Mouse (Mus musculus) left cerebral cortex, postnatal 4 days (tissue): Measurements from ENCODE around the gene Ccl6. TPM values are rescaled to one million over a fixed set of nuclear protein-coding genes. Genes with fewer than 3 reads are reported as not detected.
A peak's percentile ranks its signal among the peaks of the same experiment; 100 is the strongest.

ENCODE experiments used
- DNase-seq: peaks from one replicate; pipeline ENCODE4 v3.0.0-alpha.2; 2022
- intact Hi-C: fragments of 180-260 bp; cut with DNase I; formaldehyde crosslinking; loops from one replicate; pipeline ENCODE4 v1.15.1; 2025
- total RNA-seq, 2 experiments: library from RNA; stranded (reverse); gene quantifications; 2 replicates each; pipeline ENCODE4 v1.2.3; 2021

Ccl6 gene
- total RNA-seq, result 1 to 10 TPM; 1.4 to 1.6 TPM

DNA sequence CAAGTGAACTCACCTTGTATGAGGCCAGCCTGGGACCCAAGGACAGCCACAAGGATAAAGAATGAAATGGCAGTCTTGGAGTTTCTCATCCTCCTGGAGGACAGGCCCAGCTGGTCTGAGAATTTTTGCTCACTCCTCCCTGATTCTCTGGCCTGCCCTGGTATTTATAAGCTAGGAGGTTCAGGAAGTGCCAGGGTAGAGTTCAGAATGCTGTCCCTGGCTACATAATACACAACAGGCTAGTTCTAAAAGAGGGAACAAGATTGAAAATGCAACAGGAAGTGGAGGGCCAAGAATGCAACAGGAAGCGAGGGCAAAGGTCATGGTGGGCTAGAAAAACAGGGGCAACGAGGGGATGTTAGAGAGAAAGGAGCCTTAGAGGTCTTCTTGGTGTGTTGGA is at the start of gene Ccl6:
Ccl6 (minus strand) TSS at position 235 of the 400 bp plus-strand sequence.
- intact Hi-C loops, result no loop called here

DNA sequence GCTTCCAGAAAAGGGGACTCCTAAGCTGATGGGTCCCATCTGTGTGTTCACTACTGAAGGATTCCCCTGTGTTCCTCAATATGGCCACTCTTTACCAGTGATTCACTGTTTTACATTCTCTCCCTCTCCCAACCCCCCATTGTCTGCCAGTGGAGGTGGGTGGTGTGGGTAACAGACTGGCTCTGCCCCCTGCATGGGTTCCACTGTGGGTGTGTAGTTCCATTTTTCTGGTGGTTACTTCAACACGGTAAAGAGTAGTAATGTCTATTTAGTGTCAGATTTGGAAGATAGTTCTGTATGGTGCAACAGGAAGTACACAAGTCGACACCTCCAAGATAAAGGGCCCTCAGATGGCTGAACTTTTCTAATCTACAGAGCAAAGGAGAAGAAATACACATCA is 48.3 kb upstream of the Ccl6 start:
- intact Hi-C loops, result no loop called here
- no peak for DNase-seq

More for the DNA sequence above, at the start of gene Ccl6:
- DNase-seq, result no peak

DNA sequence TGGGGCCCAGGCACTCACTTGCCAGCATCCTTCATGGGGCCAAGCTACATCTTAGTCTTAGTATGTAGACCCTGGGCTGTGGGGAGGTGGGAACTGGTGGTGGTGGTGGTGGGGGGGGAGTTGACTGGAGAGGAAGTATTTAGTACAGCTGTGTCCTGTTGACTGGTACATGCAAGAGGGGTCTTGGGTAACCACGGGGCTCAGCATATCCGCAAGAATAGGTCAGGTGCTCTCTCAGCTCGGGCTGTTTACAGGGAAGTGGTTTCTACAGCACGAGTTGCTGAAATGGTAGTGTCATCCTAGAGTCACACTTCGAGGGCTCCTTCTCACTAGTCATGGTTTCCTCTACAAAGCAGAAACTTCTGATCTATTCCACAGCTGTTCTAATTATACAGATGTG is 47.3 kb upstream of the Ccl6 start:
- no peak for DNase-seq

DNA sequence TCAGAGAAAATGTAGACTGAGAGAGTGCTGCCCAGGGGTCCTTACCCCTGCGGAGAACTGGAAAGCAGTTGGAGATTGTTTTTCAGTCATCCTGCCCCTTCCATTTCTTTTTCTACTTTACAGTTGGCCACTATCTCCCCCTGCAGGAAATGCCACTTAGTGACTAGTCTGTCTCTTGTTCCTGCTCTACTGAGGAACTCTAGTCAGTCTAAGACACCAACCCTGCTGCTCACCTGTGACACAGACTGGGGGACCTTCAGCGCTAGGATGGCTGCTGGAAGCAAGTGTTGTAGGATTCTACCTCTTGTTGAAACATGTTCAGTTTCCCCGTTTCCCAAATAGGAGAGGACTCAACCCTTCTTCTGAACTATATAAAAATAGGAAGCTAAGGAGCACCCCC is 46.6 kb upstream of the Ccl6 start:
- intact Hi-C loops, result no loop called here
- no peak for DNase-seq

More for the DNA sequence above, 47.3 kb upstream of the Ccl6 start:
- intact Hi-C loops, result no loop called here

DNA sequence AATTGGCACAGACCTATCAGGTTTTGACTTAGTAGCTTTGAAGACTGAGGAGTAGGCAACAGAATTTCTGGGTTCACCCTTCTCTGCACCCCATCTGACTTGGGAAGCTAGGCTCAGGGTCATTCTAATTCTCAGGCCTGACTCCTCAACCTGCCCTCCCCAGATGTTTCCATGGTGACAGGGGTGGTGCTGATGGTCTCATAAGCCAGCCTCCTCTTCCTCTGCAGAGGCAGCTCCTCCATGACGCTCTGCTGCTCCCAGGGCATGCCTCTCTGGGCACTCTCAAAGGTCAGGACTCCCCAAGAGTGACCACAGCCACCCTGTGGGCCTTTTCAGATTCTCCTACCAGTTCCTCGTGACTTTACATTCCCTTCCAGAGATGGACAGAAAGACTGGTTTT is 46.0 kb upstream of the Ccl6 start:
- intact Hi-C loops, result no loop called here
- DNase-seq, result no peak

DNA sequence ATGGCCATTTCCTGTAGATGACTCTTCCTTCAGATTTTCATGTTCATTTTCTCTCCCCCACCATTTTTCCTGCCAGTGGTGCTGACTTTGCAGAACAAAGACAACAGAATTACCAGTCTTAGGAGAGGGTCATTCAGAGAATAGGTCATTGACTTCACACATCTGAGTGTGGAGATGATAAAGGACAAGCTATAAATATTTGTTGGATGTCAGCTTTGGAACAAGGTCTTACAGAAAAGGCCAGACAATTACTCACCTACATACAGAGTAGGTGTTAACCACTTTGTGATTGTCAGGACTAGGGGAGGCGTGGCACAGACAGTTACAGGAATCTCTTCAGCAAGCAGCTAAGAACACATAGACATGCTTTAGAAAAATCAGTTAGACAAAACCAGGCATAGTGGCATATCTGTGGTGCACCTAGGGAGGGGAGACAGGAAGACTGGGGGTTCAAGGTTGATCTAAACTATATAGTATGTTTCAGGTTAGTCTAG is 43.9 kb upstream of the Ccl6 start:
- intact Hi-C loops, result no loop called here
- no peak for DNase-seq

DNA sequence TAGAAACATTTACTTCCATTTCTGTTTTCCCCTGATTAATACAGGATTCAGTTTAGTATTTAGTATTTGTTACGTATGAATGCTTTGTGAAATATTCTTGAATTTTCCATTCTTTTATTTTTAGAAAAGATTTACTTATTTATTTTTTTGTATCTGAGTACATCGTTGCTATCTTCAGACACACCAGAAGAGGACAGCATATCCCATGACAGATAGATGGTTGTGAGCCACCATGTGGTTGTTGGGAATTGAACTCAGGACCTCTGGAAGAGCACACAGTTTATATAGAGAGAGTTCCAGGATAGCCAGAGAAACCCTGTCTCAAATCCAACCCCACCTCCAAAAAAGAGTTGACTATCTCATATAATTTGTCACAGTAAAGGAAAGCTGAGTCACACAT is 42.0 kb upstream of the Ccl6 start:
- intact Hi-C loops, result no loop called here
- no peak for DNase-seq

DNA sequence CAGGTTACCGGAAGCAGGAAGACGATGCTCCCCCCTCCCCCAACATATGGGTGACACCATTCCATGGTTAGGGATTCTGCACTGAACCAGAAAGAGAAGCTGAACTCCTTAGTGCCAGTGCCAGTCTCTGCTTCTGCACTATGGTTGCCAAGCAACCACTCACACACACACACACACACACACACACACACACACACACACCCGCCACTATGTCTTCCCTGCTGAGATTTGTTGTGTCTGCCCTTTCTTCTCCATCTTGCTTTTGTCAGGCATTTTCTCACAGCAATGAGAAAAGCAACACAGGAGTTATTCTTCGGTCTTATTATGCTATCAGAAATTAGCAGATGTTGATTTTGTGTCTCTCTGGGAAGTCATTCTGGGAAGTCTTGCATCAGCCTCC is 41.5 kb upstream of the Ccl6 start:
- intact Hi-C loops, result no loop called here

DNA sequence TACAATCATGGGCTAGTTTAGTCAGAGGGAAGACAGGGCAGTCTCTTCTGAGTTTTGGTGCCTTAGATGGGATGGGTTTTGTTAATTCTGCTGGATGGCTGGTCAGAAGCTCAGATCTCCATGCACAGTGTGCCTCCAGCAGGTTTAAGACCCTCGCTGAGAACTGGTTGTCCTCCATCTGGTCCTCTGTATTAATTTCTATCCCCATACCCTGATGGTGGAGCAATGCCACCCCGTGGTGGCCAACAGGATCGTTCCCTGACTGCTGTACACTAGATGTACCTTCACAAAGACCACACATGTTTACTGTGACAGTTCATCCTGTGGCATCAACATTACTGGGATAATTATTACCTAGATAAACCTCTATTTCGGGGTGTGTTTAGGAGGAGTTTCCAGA is 39.9 kb upstream of the Ccl6 start:
- intact Hi-C loops, result no loop called here
- peak; percentile 41 for DNase-seq

More for the DNA sequence above, 41.5 kb upstream of the Ccl6 start:
- peak; percentile 6 for DNase-seq

DNA sequence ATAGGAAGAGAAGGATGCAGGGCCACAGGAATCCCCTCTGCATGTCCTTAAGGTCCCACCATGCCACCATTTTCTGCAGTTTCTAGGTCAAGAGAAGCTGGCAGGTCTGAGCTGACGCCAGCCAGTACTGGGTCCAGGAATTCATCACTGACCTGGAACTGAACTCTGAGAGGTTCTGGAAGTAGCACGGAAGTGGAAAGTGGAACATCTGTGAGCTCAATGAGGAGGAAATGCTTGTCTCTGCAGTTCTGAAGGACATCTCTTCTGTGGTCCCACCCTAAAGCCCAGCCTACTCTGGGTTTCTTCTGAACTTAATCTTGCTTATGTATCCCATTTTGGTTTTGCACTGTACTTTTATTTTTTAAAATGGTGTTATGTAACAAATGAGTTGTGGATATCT is 38.2 kb upstream of the Ccl6 start:
- DNase-seq, result no peak
- intact Hi-C loops, result no loop called here

DNA sequence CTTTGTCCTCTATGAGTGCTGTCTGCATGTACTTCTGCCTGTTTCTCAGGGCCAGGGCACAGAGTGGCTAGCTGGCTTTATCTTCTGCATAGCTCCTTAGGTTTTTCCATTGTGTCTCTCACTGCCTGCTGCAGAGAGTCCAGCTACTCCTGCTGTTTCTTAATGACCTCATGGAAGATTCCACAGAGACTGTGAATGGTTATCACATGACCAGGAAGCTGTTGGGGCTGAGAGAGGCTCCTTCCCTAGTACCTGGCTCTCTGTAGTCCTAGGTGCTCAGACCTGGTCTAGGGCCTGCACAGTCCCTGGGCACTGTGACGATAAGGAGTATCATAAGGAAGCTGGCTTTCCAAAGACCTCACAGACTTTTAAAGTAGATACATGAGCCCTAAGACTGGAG is 37.7 kb upstream of the Ccl6 start:
- intact Hi-C loops, result no loop called here
- no peak for DNase-seq

DNA sequence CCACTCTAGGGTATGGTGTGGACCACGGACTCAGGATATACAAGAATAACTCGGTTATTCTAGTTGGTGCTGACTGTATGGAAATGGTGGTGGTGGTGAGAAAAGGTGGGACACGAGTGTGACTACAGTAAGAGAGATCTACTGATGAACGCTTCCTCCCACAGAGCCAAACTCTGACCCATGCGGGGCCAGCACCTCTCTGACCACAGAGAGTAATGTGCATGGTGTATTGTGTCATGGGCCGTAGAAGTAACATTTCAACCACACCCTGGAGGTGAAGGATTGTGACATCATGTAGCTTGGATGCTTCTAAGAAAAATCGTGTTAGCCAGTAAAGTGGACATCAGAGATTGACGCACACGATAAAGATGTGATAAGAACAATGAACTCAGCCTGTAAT is 35.9 kb upstream of the Ccl6 start:
- intact Hi-C loops, result no loop called here
- DNase-seq, result no peak

DNA sequence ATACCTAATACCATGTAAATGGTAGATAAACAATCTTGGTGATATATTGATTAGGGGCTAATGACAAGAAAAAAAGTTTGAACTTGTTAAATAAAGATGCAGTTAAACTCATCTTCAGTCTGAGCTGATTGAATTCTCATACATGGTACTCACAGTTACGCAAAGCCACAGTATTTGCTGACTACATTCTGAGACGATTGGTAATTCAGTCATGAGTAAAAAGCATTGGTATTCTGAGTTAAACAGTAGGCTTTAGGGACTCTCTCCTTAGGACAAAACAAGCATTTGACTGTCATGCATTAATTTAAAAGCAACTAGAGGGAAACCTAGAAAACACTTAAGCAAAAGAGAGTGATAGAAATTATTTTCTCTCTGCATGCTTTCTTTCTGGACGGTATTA is 30.7 kb upstream of the Ccl6 start:
- no peak for DNase-seq
- intact Hi-C loops, result no loop called here

DNA sequence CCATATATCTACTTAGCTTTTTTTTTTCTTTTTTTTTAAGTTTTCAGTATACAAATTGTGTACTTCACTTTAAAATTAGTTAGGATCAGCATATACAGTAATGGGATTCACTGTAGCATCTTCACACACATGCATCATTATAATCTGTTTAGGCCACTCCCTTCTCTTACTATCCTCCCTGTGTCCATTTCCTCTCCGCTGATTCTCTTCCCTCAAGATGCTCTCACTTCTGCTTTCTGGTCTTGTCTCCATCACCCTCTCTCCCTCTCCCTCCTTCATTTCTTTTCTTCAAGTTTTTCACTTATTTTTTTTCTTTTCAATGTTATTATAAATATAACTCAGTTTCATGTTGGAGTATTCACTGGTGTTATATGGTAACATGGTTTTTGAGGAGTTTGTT is 26.1 kb upstream of the Ccl6 start:
- intact Hi-C loops, result no loop called here
- no peak for DNase-seq

DNA sequence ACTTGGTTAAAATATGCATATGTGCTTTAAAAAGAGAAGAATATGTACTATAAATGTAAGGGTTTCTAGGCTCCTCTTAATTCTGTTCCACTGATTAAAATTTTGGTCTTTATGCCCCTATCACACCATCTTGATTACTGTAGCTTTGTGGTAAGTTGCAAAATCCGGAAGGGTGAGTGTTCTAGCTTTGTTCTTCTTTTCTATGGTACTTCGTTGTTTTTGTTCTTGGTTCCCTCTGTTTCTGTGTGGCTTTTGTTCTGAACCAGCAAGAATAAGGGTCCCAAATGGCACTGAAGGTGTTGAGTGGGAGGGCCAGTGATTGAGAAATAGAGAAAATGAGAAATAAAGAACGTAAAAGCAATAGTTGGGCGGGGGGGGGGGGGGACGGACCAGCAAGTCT is 25.4 kb upstream of the Ccl6 start:
- intact Hi-C loops, result no loop called here
- no peak for DNase-seq

DNA sequence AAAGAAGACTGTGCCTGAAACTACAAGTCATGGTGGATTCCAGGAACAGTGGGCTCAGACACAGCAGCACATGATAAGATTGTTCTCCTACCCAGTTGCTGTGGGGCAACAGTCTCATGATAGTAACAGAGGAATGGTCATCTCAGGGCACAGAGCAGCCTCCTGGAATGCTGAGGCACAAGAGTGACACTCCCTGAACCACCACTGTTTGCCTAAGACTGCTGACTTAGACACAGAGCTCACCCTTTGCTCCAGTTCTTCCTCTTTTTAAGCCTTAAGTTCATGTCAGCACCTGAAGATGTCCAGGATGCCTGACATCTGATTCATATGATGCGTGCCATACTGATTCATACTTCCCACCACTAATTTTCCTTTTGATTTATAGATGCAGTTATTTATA is 23.7 kb upstream of the Ccl6 start:
- no peak for DNase-seq
- intact Hi-C loops, result no loop called here

DNA sequence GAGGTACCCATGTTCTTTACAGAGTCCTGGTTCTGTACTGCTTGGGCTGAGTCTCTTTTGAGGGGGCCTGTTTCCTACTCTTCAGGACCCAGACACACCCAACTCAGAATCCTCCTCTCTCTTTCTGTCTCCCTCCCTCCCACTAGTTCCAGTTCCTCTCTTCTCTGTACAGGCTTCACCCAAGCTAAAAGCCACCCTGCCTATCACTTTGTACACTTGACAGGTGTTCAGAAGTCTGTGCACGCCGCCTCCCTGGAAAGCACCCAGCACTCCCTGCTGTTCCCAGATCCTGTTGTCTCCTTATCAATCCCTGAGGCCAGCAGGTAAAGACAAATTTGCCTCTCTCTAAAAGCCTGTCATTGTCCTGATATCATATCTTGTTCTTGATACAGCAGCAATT is 18.0 kb upstream of the Ccl6 start:
- intact Hi-C loops, result no loop called here

DNA sequence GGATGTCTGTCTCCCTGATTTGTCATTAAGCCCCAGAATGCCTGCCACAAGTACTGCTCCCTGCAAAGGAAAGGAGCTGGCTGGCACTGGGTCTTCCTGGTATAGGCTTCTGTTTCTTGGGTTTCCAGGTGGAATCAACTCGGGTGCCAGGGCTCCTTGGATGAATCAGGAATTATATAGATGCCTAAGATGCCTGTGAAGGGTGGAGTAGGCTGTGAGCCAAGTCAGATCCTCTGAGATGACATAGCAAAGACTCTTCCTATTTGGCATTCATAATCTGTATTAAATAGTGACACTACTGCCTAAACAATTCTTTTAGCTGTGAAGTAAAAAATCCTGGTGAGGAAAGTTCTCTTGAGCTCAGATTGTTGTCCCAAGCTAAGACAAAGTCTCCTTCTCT is 13.5 kb upstream of the Ccl6 start:
- intact Hi-C loops, result no loop called here
- DNase-seq, result no peak

More for the DNA sequence above, 18.0 kb upstream of the Ccl6 start:
- no peak for DNase-seq

DNA sequence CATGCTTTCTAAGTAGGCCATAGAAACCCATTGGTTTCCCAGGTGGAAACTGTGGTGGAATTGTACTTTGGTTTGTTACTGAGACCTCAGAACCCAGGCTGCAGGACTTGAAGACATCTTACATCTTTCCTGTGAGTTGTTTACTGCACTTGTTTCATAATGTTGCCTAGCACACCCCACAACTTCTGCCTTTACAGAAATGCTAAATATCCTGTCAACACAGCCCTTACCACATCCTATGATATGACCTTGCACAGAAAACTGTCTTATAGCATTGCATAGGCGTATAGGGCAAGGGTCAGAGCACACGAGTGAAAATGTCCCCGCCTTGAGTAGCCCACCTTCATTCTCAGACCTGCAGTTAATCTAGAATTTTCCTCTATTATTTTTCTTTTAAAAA is 12.6 kb upstream of the Ccl6 start:
- no peak for DNase-seq
- intact Hi-C loops, result no loop called here

DNA sequence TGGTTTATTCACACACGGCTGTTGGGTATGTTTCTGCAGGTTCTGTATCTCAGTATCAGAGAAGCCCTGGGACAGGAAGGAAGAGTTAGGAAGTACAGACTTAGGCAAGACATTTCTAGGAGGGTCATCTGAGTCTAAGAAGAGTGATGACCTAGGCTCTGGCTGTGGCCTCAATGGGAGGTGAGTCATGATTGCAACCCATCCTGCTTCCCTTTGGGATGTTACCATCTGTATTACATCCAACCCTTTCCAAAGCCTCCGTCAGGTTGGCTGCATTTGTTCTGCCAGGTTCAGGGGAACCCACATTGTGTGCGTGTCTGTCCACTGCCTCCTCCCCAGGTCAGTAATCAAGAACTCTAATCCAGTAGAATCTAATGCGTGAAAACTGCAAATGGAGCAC is 11.8 kb upstream of the Ccl6 start:
- intact Hi-C loops, result no loop called here
- DNase-seq, result no peak

DNA sequence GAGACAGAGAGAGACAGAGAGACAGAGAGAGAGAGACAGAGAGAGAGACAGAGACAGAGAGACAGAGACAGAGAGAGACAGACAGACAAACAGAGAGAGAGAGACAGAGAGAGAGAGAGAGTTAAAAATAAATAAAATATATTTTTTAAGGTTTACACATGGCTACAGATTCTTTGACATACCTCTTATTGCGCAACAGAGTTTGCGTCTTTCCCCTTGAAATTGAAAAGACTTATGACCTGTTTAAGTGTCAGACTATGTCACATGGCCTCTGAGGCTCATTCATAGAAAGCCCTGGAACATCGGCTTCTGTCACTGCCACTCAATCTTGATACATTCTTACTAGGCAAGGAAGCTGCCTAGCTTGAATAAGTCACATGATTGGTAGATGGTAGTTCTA is 10.5 kb upstream of the Ccl6 start:
- no peak for DNase-seq
- intact Hi-C loops, result no loop called here

DNA sequence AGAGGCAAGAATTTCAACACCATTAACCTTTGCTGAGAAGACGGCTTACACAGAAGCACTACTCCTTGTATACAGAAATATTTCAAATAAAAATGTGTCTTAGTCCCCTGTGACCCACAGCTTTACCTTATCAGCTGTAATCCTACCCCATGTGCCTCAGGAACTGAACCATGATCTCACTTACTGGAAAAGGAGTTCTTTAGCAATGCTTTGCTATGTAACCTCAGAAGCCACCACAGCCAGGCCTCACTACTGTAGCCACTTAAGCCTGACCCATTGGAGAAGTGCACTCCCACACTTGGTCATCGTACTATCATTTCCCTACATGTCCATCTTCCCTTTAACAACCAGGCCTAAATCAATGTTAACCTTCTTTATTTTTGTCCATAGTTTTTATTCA is 7.7 kb upstream of the Ccl6 start:
- intact Hi-C loops, result no loop called here
- no peak for DNase-seq

DNA sequence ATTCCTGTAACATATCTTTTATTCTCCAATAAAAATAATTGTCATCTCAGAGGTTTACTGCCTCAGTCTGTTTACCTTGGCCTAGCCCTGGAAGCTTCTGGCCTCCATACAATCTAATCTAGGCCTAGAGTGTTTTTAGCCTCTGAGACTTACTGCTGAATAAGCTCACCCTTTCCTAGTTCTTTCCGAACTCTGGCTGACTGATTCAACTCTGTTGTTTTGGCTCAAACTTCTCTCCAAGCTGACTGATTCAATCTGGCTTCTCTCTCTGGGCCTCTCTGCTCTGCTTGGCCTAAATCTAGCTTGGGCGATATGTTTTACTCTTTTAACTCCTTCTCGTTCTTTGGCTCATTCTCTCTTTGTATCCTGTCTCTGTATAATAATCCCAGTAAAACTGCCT is 6.1 kb upstream of the Ccl6 start:
- DNase-seq, result no peak
- intact Hi-C loops, result no loop called here
